Mouse (Mus musculus) E14TG2a.4 (cell line): ENCODE measurements around the gene Kpna2.

Experiments
- H3K27me3 ChIP-seq: 2 replicates; pipeline ENCODE4 v1.6.1; 2014; ENCODE audit warnings: low read length, control low read depth; ENCODE audit not compliant: insufficient read depth
- H3K36me3 ChIP-seq: 2 replicates; pipeline ENCODE4 v1.6.1; 2014; ENCODE audit warnings: low read length, control low read depth; ENCODE audit not compliant: insufficient read depth
- H3K4me1 ChIP-seq: replicated peaks from 2 replicates; pipeline ENCODE4 v1.6.1; 2014; ENCODE audit warnings: low read depth, low read length, control low read depth
- H3K4me3 ChIP-seq: replicated peaks from 2 replicates; pipeline ENCODE4 v1.5.1; 2014; ENCODE audit warnings: mild to moderate bottlenecking, low read length
- H3K9me3 ChIP-seq: 2 replicates; pipeline ENCODE4 v1.6.1; 2014; ENCODE audit warnings: low read length, control low read depth
- CTCF ChIP-seq: conservative IDR thresholded peaks from 2 replicates; pipeline ENCODE4 v1.5.1; 2014; ENCODE audit warnings: low read length
- NANOG ChIP-seq: IDR thresholded peaks from 2 replicates; pipeline ENCODE4 v1.6.1; 2014; ENCODE audit warnings: borderline replicate concordance, low read length, mixed read lengths
- POU5F1 ChIP-seq: IDR thresholded peaks from 2 replicates; pipeline ENCODE4 v1.6.1; 2014; ENCODE audit warnings: low read length, borderline replicate concordance

The Kpna2 gene

GRCm38 (mm10) chr11:107014020-107014585 is 14.8 kb upstream of the Kpna2 start:
- Histone ChIP-seq H3K27me3 (peaks cover 2% of the 10 kb centered on the region; the same call in 1 of the 2 replicates), H3K9me3 (no peaks in the 10 kb centered on the region), H3K4me1 (peaks cover 27% of the 10 kb centered on the region), H3K4me3 (peak overlapping the region; percentile 46), H3K36me3 (no peaks in the 10 kb centered on the region)
- no peak for TF ChIP-seq NANOG
- TF ChIP-seq CTCF: peak; percentile 40

- Histone ChIP-seq H3K9me3 (no peaks in the 10 kb centered on the region), H3K4me1 (peaks cover 20% of the 10 kb centered on the region), H3K36me3 (no peaks in the 10 kb centered on the region), H3K27me3 (peaks cover 12% of the 10 kb centered on the region), H3K4me3 (peak overlapping the region; percentile 82)
- TF ChIP-seq POU5F1: no peak
- TF ChIP-seq NANOG: no peak
- TF ChIP-seq CTCF: no peak
These were observed 13.1 kb upstream of the Kpna2 start for GRCm38 (mm10) chr11:107012324-107013017.

DNA sequence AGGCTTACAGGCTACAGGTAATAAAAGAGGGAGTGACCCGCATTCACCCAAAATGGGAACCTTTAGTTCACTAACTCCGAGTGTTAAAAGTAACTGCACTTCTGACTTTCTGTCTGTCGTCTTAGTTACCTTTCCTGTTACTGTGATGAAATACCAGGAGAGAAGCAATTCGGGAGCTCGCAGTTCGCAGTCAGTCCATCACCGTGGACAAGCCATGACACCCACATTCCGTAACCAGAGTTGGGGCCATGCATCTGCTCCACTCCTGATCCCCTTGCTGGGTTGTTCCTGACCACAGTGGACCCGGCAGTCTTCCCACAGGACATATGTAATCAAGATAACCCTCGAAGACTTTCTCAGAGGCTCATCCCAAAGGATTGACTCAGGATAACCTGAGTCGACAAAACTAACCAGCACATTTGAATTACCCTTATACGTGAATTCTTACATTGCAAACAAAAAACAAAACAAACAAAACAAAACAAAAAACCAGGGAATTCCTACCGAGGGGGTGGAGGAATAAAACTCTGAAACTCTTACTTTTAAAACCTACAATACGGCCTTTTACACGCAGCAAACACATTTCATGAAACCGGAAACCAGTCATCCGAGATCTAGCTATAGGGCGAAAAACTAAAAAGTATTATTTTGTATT is 12.5 kb upstream of the Kpna2 start:
- Histone ChIP-seq H3K4me1 (peaks cover 20% of the 10 kb centered on the region), H3K9me3 (no peaks in the 10 kb centered on the region), H3K4me3 (peak overlapping the region; percentile 82), H3K27me3 (peaks cover 12% of the 10 kb centered on the region), H3K36me3 (no peaks in the 10 kb centered on the region)
- no peak for TF ChIP-seq NANOG
- TF ChIP-seq CTCF: no peak
- TF ChIP-seq POU5F1: no peak

DNA sequence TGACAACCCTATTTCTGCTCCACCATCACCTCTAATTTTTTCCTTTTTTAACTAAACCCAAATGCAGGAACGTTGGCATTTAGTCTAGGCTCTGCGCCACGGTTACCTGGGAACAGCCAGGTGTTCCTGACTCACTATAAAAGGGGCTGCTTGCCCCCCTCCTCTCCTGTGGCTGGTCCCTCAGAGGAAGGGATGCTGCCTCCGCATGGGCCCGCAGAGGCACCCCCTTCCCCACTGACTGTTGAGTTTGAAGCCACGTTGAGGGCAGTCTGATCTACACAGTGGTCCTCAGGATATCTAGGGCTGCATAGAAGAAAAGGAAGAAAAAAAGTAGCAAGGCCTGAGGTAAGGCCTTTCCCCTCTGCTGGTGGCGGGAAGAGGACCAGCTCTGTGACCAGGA is 11.8 kb upstream of the Kpna2 start:
- Histone ChIP-seq H3K9me3 (no peaks in the 10 kb centered on the region), H3K4me3 (peak overlapping the region; percentile 82), H3K27me3 (peaks cover 12% of the 10 kb centered on the region), H3K4me1 (peaks cover 20% of the 10 kb centered on the region), H3K36me3 (no peaks in the 10 kb centered on the region)
- TF ChIP-seq POU5F1 (no peak), CTCF (no peak), NANOG (no peak)

DNA sequence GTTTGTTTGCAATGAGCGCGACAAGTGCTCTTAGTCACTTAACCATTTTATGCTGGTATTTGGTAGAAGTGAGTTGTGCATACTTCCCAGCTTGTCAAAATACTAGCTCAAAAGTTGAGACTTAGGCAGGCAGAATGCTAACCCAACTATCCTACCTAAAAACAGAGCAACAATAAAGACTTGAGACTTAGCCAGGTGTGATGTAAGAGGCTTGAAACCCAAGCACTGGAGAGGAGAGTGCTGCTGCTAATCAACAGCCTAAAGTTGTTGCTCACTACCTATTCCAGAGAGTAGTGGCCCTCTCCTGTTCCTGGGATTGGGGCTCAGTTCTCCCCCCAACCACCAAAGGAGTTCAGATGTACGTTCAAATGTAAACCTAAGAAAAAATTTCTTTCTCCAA is 11.1 kb upstream of the Kpna2 start:
- Histone ChIP-seq H3K4me1 (peaks cover 20% of the 10 kb centered on the region), H3K36me3 (no peaks in the 10 kb centered on the region), H3K9me3 (no peaks in the 10 kb centered on the region), H3K4me3 (no peak overlapping the region), H3K27me3 (peaks cover 12% of the 10 kb centered on the region)
- TF ChIP-seq POU5F1: no peak
- no peak for TF ChIP-seq CTCF
- TF ChIP-seq NANOG: no peak

DNA sequence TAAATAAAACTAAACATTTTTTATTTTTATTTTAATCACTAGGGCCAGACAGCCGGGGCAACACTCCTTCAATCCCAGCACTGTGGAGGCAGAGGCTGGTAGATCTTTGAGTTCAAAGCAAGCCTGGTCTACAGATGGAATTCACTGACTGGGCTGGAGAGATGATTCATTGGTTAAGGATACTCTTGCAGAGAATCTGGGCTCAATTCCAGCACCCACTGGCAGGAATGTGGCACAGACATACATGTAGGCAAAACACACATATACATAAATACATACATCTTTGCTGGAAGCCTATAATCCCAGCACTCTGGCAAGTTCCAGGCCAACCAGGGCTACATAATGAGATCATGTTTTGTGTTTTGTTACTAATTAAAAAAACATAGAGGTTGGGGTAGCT is 6.2 kb upstream of the Kpna2 start:
- Histone ChIP-seq H3K4me3 (no peak overlapping the region), H3K4me1 (peaks cover 18% of the 10 kb centered on the region), H3K9me3 (no peaks in the 10 kb centered on the region), H3K36me3 (no peaks in the 10 kb centered on the region), H3K27me3 (peaks cover 12% of the 10 kb centered on the region)
- TF ChIP-seq CTCF (no peak), POU5F1 (no peak), NANOG (no peak)

DNA sequence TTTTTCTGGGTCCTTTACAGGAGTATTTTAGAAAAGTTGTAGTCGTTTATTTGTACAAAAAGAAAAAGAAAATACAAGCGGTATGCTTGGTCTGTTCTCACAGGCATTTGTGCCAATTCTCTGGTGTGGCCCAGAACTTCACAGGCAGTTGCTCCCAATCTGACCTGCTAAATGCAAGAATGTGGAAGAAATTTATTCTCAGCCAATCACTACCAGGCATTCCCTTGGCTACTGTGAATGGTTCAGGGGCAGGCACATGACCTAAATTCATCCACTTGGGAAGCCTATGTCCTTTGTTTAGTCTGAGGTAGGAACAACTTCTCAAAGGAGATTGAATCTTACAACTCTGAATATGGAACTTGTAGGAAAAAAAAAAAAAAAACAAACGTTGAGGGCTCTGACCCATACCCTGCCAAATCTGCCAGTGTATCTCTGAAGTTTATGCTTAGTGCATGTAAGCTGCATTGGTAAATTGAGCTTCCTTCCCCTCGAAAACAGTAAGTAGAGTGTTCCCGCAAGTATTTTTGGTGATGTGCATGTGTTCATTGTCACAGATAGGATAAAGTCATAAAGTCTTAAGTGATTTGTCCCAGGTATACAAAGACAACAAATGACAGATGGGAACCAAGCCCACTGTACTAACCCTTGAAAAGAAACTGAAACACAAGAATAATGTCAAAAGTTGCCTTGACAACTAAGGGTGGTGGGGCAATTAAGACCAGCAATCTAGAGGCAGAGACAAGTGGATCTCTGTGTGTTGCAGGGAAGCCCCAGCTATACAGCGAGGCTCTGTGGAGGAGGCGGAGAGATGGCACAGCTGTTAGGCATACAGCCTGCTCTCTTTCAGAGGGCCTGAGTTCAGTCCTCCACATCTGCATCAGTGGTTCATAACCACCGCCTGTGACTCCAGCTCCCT is 2.7 kb upstream of the Kpna2 start:
- H3K36me3 ChIP-seq: peaks cover 17% of the 10 kb centered on the region
- H3K4me1 ChIP-seq: peaks cover 21% of the 10 kb centered on the region
- H3K4me3 ChIP-seq: 0 out of 2 replicates have a peak overlapping the region, but pooled peaks have one; percentile 10
- no peaks in the 10 kb centered on the region for H3K9me3 ChIP-seq
- TF ChIP-seq POU5F1 (no peak), NANOG (no peak), CTCF (no peak)
- H3K27me3 ChIP-seq: no peaks in the 10 kb centered on the region

GRCm38 (mm10) chr11:106999949-107000513 is 690 bp upstream of the Kpna2 start:
- H3K27me3 ChIP-seq: no peaks in the 10 kb centered on the region
- H3K9me3 ChIP-seq: no peaks in the 10 kb centered on the region
- TF ChIP-seq POU5F1 (no peak), NANOG (no peak), CTCF (no peak)
- H3K4me1 ChIP-seq: peaks cover 40% of the 10 kb centered on the region
- peak overlapping the region; percentile 73 for H3K4me3 ChIP-seq
- peaks cover 37% of the 10 kb centered on the region for H3K36me3 ChIP-seq
